Comparison of ENCODE assay signal across 12 mouse cellular contexts in the genomic region with DNA sequence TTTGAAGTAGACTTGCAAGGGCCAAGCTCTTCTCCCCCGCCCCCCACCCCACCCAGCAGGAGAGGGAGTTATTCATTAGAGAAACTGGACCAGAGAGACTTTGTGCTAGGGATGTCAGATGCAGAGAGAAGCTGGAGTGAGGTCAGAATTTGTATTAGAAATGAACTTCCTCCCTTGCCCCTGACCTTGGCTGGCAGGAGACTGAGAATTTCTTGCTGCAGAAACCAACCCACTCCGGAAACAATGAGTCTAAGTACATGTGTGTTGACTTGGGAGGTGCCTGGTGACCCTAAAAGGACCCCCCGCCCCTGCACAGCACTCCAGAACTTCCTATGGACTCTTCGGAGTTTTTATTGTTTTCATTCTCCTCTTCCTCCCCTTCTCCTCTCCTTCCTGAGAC.
A peak's percentile ranks its signal among the peaks of the same experiment; 100 is the strongest.
DNase-seq lines count a peak whose midpoint lies in the region; ATAC-seq and TF ChIP-seq lines count a peak whose summit lies in the region.
"Had no signal": no experiment of that assay in that cellular context is flagged by ENCODE, and none has a peak within 500 bp of the region (broad histone marks: within the 10 kb centered on the region; RNA-seq: fewer than 3 reads in every experiment).

No protein-coding gene starts in this region.

- H3K4me1 ChIP-seq in intestine, embryonic 14.5 days (replicated peaks; ENCODE audit: control insufficient read depth, insufficient read depth, low read length), result peaks cover 29% of the 10 kb centered on the region
- peaks cover 20% of the 10 kb centered on the region for H3K4me1 ChIP-seq in intestine, postnatal 0 days (replicated peaks; ENCODE audit: control insufficient read depth, insufficient read depth, low read length)

- no peak for TF ChIP-seq CTCF in intestine, postnatal 0 days (IDR thresholded peaks at IDR 0.05; ENCODE audit: low read depth)

- no peak overlapping the region for H3K4me2 ChIP-seq in intestine, embryonic 14.5 days (ENCODE audit: low read length)
- no peak overlapping the region for H3K4me2 ChIP-seq in intestine, postnatal 0 days (replicated peaks; ENCODE audit: low read depth)
- H3K4me2 ChIP-seq: embryonic facial prominence, embryonic 15.5 days; limb, embryonic 12.5 days had no signal

- H3K4me3 ChIP-seq in intestine, embryonic 14.5 days (ENCODE audit: low read depth, low read length), result no peak overlapping the region
- H3K4me3 ChIP-seq in intestine, postnatal 0 days (ENCODE audit: low read depth, low read length), result no peak overlapping the region
- H3K4me3 ChIP-seq: embryonic facial prominence, embryonic 15.5 days; limb, embryonic 12.5 days; megakaryocyte, embryonic 14.5 days had no signal

- intact Hi-C loops in left cerebral cortex, postnatal 36 days (cut with DNase I), result no loop called here

- no peaks in the 10 kb centered on the region for H3K27me3 ChIP-seq in intestine, embryonic 14.5 days (replicated peaks; ENCODE audit: control insufficient read depth, insufficient read depth, low read length)
- no peaks in the 10 kb centered on the region for H3K27me3 ChIP-seq in intestine, postnatal 0 days (replicated peaks; ENCODE audit: control insufficient read depth, insufficient read depth, low read length)
- H3K27me3 ChIP-seq: embryonic facial prominence, embryonic 15.5 days; limb, embryonic 12.5 days; megakaryocyte, embryonic 14.5 days had no signal

- H3K9ac ChIP-seq in intestine, embryonic 14.5 days (ENCODE audit: low read length), result no peak overlapping the region
- H3K9ac ChIP-seq in intestine, postnatal 0 days (ENCODE audit: low read depth, low read length), result no peak overlapping the region
- H3K9ac ChIP-seq: embryonic facial prominence, embryonic 15.5 days; limb, embryonic 12.5 days had no signal

- no peaks in the 10 kb centered on the region for H3K36me3 ChIP-seq in intestine, embryonic 14.5 days (ENCODE audit: control insufficient read depth, insufficient read depth, low read length)
- H3K36me3 ChIP-seq in intestine, postnatal 0 days (ENCODE audit: control insufficient read depth, insufficient read depth), result no peaks in the 10 kb centered on the region
- H3K36me3 ChIP-seq: embryonic facial prominence, embryonic 15.5 days; G1E; limb, embryonic 12.5 days had no signal

- no peaks in the 10 kb centered on the region for H3K9me3 ChIP-seq in intestine, embryonic 14.5 days (ENCODE audit: control insufficient read depth, low read length)
- no peaks in the 10 kb centered on the region for H3K9me3 ChIP-seq in intestine, postnatal 0 days (ENCODE audit: control insufficient read depth)
- H3K9me3 ChIP-seq: embryonic facial prominence, embryonic 15.5 days; G1E; limb, embryonic 12.5 days; megakaryocyte, embryonic 14.5 days had no signal

- DNase-seq in intestine, embryonic 14.5 days (ENCODE audit: low spot score), result no peak
- DNase-seq in NIH3T3 (ENCODE audit: low read depth), result peak; percentile 20
- peak; percentile 13 for DNase-seq in induced T-regulatory cell, adult 2 months (ENCODE audit: low read depth)
- peak; percentile 43 to 71 for DNase-seq in kidney, postnatal 25 days
- no peak for DNase-seq in left cerebral cortex, postnatal 36 days (ENCODE audit: low spot score in 2 of 2)
- DNase-seq in cerebellum, adult 9-11 months, result no peak
- DNase-seq in left cerebral cortex, adult 9 months (ENCODE audit: low spot score in 2 of 2), result no peak

- 31% methylated on average over 4 of the region's 4 CpGs for WGBS in intestine, embryonic 14.5 days
- WGBS in intestine, postnatal 0 days, result 31% methylated on average over 4 of the region's 4 CpGs

- no peak for ATAC-seq in intestine, embryonic 14.5 days (replicated peaks; ENCODE audit: low FRiP score, low TSS enrichment, low read depth)
- ATAC-seq in intestine, postnatal 0 days, result no peak

- H3K27ac ChIP-seq in intestine, embryonic 14.5 days (ENCODE audit: low read depth), result peak overlapping the region; percentile 54
- H3K27ac ChIP-seq in intestine, postnatal 0 days (ENCODE audit: low read depth, low read length), result no peak overlapping the region
- H3K27ac ChIP-seq: embryonic facial prominence, embryonic 15.5 days; limb, embryonic 12.5 days had no signal

Comparison
In these comparisons a context has a peak if more than half of its experiments do, and no peak if none do; other contexts are left out.
1. DNase-seq: peak in NIH3T3 (single experiment), induced T-regulatory cell, adult 2 months (single experiment) and kidney, postnatal 25 days (2 of 2); none in intestine, embryonic 14.5 days (single experiment), left cerebral cortex, postnatal 36 days (0 of 2), cerebellum, adult 9-11 months (single experiment) and left cerebral cortex, adult 9 months (0 of 2).